Mouse (Mus musculus): Measurements from ENCODE around the gene Gna14.

- TF ChIP-seq CTCF (IDR thresholded peaks at IDR 0.05; ENCODE audit: low read depth, low read length) = no peak
- TF ChIP-seq POLR2A (IDR thresholded peaks at IDR 0.05; ENCODE audit: extremely low read depth, insufficient read depth, low read length) = no peak
These were observed 166.5 kb downstream of the Gna14 start for GRCm38 (mm10) chr19:16602026-16602425.
